Mouse (Mus musculus): ENCODE measurements around the gene Drd5.
A peak's percentile ranks its signal among the peaks of the same experiment; 100 is the strongest.

Drd5 gene

DNA sequence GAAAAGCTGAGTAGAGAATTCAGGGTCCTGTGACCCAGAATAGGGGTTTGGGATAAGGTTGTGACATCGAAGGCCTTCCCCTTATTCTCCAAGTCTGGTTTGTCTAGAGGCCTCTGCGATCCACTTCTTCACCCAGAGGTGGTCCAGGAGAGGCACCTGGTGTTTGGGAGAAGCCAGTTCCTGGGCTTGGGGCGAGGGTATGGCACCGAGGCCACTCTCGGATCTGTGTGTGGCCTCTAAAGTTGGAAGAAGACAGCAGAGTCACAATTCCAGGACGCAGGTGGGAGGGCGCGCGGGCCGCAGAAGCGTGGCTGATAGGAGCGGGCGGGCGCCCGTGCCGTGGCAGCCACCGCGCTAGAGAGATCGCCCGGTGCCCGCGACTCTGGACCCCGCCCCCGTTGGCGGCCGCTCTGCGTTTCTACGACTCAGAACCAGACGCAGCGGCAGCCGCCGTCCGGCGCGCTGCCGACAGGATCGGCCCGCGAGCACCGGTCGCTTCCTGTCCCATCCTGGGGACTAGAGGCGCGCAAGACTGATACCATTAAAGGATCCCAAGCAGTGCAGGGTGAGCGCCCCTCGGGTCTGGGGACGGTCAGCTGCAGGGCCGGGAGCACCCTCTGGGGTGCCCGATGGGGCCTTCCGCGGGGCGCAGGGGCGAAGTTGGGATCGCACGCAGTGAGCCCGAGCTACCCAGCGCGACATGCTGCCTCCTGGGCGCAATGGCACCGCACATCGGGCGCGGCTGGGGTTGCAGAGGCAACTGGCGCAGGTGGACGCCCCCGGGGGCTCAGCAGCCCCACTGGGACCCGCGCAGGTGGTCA lies at the start of gene Drd5:
Gene Drd5, plus strand, starts transcription at position 402 of the 821 bp plus-strand sequence.
- no peak for DNase-seq (ENCODE audit: low spot score)

DNA sequence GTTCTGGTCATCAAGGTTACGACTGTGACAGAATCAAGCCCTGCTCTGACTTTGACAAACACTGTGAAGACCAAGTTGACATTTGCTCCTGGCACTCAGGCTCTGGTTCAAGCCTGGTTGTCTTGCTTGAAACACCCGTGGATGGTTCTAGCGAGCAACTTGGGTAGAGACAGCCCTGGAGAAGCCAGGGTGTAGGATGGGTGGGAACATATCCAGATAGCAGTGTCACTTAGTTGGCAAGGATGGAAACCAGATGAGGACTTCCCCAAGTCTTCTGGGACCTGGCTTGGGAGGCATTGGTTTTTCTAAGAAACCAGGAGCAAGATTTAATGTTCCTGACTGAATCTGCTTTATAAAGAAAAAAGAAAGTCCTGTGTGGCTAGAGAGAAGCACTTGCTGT lies 48.2 kb upstream of the Drd5 start:
- DNase-seq (ENCODE audit: low spot score), result no peak

DNA sequence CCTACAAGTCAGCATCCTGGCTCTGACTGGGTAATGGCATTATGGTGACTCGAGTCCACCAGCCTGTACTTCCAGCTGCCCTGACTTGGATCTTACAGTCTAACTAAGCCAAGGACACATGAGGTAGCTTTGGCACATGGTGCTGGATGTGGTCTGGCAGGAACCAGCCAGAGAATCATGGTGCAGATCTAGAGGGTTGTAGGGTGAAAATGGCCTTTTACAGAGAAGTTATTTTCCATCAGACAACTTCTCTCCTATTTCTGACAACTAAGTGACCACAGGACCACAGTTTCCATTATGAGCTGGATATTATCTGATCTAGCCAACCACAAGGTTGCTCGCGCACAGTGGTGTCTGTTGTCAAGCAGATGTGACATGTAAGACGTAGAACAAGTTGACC lies 45.3 kb upstream of the Drd5 start:
- no peak for DNase-seq (ENCODE audit: low spot score)

DNA sequence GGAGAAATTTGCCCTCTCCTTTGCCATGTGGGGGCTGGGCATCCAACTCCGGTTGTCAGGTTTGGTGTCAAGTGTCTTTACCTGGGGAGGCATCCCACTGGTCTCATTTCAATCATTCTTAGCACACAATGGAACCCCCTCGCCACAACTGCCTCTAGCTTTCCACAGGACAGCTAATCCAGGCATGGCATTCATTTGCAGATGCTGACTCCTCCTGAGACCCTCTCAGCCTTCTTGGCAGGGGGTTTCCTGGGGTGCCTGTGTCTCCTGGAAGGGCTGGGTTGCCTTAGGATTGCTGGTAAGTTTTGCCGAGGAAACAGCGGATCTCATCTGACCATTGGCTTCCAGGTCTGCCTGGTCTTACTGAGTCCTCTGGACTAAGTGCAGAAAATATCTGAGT lies 43.4 kb upstream of the Drd5 start, which contains the start of gene Otop1:
Gene Otop1, plus strand, starts transcription at position 202 of the 400 bp plus-strand sequence.
- no peak for DNase-seq (ENCODE audit: low spot score)

DNA sequence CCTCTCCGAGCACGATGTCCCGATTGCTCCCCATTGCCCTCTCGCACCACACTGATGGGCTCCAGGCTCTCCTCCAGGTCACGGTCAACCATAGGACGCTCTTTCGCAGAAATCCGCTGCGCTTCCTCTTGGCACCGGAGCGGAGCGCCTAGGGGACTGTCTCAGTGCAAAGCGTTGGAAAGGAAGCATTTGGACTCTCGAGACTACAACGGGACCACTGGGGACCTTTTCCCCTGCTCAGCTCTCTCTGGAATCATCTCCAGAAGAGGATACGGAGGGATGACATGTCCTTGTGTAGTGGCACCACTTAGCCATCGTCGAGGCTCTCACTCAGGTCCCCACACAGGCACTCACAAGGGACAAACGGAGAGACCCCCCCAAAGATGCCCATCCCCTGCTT lies 42.7 kb upstream of the Drd5 start:
- DNase-seq (ENCODE audit: low spot score), result no peak

DNA sequence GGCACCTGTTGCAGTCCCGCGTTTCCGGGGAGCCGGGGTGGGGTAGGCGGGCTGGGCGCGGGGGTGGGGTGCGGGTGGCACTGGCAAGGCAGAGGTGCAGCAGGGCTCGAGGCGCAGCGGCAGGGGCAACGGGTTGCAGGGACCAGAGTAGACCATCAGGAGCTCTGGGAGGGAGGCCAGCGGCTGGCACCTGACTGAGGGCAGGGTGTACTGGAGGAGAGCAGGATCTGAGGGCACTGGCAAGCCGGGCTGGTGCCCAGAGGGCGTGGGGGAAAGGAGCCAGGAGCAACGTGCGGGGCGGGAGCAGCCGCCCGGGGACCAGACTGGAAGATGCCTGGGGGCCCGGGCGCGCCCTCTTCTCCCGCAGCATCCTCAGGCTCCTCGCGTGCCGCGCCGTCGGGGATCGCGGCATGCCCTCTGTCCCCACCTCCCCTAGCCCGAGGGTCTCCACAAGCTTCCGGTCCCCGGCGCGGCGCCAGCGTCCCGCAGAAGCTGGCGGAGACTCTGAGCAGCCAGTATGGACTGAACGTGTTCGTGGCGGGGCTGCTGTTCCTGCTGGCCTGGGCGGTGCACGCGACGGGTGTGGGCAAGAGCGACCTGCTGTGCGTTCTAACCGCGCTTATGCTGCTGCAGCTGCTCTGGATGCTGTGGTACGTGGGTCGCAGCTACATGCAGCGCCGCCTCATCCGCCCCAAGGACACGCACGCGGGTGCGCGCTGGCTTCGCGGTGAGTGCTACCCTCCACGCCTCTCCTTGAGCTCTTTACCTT lies 41.9 kb upstream of the Drd5 start:
- no peak for DNase-seq (ENCODE audit: low spot score)

DNA sequence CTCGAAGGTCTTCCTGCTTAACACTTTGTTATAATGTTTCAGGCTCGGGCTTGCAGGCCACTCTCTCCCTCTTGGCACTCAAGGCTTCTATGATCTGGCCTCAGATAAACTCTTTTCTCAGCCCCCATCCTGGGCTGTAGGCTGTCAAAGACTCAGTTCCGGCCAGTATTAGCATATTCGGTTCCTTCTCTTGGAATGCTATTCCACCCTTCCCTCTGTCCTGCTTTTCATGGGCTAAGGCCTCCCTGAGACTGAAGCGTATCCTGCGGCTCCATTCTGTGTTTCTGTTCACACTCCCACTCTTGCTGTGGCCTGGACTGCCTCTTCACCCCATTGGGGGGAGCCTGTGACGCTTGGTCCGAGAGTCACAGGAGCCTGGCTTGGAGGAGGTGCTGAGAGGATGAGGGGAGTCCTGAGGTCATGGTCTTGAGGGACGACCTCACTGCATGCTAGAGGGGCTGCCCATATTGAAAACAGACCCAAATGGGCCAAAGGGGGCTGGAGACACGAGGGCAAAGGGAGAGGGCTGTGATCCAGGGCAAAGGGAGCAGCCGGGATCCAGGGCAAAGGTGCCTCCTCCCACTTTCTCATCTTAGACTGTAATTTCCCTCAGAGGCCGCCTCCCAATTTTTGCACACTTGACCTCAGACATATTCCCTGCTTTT lies 41.1 kb upstream of the Drd5 start:
- no peak for DNase-seq (ENCODE audit: low spot score)

DNA sequence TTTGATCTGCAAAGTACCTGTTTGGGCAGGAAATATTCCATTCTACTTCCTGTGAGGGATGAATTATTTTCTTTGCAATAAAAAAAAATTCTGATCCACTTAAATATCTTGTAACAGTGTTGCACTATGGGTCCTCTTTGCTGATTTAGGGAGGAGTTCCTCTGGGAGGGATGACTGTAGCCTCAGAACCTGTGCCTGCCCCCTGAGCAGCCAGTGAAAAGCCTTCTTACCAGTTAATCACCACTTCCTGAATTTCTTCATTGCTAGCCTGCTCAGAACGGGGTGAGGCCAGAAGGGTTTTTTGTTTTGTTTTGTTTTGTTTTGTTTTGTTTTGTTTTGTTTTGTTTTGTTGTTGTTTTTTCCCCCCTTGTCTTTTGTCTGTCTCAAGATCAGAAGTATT lies 39.1 kb upstream of the Drd5 start:
- no peak for DNase-seq (ENCODE audit: low spot score)

DNA sequence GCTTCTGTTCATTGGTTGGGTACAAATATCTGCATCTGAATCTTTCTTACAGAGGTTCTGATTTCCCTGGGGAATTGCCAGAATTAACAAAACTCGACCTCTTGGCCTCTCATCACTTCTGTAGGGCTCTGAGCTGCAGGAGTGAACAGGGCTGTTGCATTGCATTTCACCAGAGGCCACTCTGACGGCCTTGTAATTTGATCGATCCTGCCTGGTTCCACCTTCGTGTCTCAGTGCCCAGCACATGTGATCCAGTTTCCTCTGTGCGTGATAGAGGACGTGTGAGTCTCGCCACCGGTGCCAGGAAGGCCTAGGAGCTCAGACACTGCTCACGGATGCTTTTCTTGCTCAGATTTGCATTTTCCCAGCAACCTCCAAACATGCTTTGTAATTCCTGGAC lies 33.4 kb upstream of the Drd5 start:
- DNase-seq (ENCODE audit: low spot score), result no peak

DNA sequence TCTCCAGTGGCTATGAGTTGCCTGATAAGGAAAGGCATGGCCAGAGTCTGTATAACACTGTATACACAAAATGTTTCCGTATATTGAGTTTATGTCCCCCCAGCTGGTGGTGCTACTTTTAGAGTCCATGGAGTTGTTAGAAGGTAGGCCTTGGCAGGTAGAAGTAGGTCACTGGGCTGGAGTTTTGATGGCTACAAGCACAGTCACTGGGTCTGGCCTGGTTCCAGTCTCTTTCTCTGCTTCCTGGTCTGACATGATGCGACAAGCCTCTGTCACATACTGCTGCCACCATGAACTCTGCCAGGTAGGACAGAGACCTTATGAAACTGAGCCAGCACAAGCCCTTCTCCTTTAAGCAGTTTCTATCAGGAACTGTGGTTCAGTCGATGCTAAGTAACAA lies 30.7 kb upstream of the Drd5 start:
- DNase-seq (ENCODE audit: low spot score), result no peak

DNA sequence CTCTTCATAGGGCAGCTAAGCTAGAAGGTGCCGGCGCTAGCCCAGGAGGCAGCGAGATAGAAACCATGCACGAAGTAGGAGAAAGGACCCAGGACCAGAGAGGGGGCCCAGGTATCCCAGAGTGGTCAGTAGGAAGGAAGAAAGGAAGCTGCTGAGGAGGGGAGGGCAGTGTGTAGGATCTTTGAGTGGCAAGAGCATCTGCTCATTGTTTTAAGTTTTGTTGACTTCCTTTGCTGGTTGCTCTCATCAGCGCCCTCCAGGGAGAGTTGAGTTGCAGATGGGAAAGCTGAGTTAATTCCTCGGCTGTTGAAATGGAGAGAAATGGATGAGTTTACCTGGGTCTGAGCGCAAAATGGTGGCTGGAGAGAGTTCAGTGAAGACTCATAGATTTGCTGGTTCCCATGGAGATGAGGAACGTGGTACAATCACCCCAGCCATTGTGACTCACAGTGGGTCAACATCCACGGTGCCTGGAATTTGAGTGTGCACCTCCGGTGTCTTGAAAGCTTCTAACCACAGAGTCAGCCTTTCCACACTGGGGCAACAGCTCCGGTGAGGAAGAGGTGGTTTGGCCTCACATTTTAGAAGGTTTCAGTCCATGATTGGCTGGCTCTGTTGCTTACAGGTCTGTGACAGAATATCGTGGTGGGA lies 17.3 kb upstream of the Drd5 start:
- DNase-seq (ENCODE audit: low spot score), result no peak

DNA sequence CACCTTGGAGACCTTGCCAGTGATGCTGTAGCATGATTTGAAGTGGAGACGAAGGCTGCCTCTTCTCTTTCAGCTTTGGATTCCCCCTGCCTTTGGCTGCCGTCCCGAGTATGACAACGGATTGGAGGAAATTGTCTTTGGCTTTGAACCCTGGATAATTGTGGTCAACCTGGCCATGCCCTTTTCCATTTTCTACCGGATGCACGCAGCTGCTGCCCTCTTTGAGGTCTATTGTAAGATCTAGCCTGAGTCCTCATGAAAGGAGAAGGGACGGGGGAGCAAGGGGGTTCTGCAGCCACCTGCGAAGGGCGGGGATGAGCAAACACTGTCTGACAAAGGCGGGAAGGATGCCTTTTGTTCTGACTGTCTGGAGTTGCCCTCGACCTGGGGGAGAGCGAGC lies 16.5 kb upstream of the Drd5 start:
- DNase-seq (ENCODE audit: low spot score), result no peak

DNA sequence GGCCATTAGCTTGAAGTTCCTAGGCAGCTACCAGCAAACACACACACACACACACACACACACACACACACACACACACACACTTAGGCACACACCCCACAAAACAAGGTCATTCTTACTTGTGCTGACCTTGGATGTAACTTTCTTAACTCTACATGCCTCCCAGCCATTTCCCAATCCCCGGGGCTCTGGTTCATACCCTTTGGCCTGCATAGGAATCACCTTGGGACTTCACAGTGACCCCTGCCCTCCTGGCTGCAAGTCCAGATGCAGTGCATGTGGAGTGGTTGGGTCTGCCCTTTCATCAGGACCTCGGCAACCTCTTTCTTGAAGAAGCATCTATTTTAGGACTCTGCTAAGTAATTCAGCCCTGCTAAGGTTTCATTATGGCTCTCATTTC lies 13.9 kb upstream of the Drd5 start:
- DNase-seq (ENCODE audit: low spot score), result no peak

DNA sequence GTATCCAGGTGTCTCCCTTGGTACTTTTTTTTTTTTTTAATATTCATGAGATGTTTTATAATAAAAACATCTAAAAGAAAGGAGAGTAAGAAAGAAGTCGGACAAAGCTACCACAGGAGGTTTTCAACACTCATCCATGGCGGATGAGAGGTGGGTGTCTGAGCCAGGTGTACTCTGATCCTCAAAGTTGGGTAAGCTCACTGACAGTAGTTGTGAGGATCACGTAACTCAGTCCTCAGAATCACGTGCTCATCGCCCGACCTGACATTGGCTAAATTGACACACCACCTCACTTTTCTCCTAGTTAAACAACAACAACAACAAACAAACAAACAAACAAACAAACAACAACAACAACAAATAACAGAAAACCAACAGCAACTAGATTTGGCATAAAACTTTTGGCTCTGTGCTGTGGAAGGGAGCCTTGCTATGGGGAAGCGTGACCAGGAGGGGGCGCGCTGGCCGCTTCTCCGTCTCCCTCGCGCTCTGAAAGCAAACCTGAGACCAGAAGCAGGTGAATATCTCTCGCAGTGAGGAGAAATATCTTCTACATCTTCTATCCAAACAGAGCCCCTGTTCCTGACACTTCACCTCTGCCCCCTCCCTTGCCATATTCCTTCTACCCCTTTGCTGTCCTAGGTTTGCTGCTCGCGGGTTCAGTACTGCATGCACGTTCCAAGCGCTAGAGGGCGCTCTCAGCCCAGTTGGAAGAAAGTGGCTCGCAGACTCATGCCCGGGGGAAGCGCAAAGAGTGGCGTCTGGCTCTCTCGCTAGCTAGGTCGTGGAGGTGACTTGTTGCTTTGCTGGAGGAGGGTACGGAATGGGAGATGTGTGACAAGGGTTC lies 11.7 kb upstream of the Drd5 start:
- peak; percentile 68 for DNase-seq (ENCODE audit: low spot score)

DNA sequence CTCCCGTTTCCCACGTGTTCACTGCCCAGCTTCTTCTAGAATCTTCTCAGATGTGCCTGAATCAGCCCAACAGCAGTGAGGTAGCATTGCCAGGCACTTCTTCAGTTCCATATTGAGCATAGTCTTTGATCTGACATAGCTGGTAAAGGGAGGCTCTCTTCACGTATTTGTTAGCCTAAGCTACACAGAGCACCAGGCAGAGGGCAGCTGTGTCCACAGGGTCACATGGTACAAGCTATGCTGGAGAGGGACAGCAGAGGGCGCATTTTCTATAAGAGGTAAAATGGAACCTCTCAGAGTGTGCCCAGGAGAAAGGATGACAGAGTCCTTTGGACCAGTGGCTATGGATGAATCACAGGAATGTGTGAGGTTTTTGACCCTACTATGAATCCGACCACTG lies 10.3 kb upstream of the Drd5 start:
- DNase-seq (ENCODE audit: low spot score), result no peak

DNA sequence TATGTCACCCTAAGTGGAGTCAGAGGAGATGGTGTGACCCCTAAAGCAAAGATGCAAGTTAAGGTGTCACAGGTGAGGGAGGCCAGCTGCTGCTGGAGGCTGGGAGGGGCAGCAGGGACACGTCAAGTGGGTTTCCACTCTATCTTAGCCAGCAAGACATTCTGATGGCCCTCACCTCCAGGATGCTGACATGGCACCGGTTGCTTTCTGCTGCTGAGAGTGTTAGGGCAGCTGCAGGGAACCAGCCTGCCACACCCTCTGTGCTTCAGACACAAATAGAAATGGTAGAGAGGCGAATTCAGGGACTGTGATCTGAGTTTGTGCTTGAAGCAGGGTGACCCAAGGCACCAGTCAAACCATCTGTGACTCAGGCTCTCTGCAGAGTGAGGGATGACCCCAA lies 9.4 kb upstream of the Drd5 start:
- DNase-seq (ENCODE audit: low spot score), result no peak

DNA sequence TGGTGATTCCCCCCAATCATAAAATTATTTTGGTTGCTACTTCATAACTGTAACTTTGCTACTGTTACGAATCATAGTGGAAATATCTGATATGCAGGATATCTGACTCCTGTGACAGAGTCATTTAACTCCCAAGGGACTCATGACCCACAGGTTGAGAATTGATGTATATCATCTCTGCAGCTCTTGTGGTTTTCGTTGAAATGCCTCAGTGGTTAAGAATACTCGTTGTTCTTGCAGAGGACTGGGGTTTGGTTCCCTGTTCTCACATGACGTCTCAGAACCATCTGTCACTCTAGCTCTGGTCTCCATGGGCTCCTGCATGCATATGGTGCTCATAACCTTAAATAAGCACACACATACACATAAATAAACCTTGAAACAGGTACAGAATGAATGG lies 14.2 kb downstream of the Drd5 start:
- DNase-seq (ENCODE audit: low spot score), result no peak

DNA sequence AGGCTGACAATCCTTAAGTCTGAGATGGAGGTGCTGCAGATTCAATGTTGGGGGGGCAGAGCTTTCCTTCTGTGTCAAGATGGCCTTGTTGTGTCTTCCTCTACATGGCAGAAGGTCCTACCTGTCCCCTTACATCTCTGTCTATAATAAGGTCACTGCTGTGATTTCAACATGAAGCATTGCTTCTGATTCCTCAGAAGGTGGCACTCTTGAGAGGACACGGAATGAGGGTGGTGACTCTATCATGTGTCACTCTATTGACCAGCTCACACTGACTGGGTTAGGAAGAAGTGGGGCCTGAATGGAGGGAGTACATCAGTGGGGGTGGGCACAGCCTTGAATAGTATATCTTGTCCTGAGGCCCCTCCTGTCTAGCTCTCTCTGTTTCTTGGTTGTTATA lies 15.4 kb downstream of the Drd5 start:
- no peak for DNase-seq (ENCODE audit: low spot score)

DNA sequence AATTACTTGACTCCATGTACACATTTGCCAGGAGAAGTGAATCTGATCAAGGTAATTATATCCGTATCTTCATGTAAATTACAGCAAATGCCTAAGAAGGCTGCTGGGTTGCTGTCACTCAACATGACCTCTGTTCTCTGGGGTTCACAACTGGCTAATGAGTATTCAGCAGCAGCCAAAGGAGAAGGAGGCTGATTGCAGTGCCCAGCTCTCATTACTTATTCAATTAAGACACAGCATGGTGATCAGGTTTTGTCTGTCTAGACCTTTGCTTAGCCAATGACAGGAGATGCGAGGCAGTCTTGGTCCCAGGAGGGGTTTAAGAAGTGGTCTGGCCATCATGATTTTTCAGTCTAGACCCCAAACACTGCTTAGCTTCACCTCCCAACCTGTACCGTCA lies 23.9 kb downstream of the Drd5 start:
- no peak for DNase-seq (ENCODE audit: low spot score)

DNA sequence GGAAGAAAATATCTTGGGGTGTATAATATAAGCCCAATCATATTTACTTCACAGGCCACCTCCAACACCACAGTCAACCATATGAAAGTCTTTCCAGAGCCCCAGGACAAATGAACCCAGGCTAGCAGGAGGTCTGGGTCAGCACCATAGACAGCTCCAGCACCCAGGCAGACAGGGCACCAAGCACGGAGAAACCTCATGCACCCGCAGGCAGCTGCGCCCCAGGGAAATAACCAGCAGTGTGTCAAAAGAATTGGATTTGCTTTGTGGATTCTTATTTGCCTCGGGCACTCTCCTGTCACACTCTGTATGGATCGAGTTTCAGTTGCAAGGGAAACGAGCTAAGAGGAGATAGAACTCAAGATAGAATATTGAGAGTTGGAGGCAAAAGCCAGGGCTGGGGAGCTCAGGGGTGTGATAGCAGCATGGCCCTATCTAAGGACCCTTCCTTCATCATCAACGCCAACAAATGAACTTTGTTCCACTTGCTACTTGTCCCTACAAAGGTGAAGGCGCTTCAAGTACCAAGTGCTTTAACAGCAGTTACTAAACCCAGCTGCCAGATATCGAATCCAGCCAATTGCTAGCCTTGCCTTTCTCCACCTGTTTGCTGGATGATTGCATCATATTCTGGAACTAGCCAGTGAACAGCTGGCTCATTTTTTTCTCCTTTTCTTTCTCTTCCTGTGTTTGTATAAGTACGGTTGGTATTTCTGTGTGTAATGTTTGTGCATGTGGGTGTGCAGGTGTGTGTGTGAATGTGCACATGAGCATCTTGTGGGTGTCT lies 27.7 kb downstream of the Drd5 start:
- DNase-seq (ENCODE audit: low spot score), result no peak
